Mouse (Mus musculus) spleen, adult 2 months (tissue): ENCODE results near the gene Phf1.

ENCODE experiments used
- CTCF ChIP-seq: fragments of 200-500 bp; IDR thresholded peaks from 2 replicates; pipeline ENCODE4 v1.5.1; 2011; ENCODE audit warnings: mild to moderate bottlenecking, inconsistent platforms; ENCODE audit not compliant: insufficient read depth, insufficient read length, insufficient replicate concordance; ENCODE audit errors: extremely low read depth
- POLR2A ChIP-seq: fragments of 200-500 bp; IDR thresholded peaks from 2 replicates; pipeline ENCODE4 v1.6.1; 2011; ENCODE audit warnings: low read depth, low read length, inconsistent platforms

DNA sequence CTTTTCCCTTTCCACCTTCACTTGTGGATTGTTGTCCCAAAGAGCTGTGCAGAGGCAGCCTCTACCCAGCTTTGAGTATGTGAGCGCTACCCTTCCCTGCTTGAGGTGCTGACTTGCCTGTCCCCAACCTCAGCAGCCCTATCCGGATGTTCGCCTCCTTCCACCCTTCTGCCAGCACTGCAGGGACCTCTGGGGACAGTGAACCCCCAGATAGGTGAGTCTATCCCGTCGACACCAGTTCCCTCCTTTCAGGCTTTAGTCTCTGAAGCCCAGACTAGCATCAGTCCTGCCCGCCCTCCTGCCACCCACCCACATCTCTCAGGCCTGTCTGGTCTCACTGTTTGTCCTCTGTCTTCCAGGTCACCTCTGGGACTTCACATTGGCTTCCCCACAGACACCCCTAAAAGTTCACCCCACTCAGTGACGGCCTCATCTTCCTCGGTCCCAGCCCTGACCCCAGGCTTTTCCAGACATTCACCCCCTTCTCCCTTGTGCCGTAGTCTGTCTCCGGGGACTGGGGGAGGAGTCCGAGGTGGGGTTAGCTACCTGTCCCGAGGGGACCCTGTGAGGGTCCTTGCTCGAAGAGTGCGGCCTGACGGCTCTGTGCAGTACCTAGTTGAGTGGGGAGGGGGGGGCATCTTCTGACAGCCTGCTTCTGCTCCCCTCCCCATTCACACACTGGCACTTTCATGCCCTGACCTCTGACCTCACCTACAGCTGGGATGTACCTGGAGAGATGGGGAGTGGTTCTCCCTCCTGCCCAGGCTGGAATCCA, 4.3 kb downstream of the Phf1 start:
- TF ChIP-seq POLR2A, result no peak
- TF ChIP-seq CTCF, result no peak
